Mouse (Mus musculus) CD4-positive helper T cell, adult 2 months (primary cell): ENCODE measurements around the gene Akap4.

Experiments used
- DNase-seq: peaks from one replicate; pipeline ENCODE4 v3.0.0-alpha.2; 2012; ENCODE audit warnings: low read depth, missing footprints, low spot score

Akap4 gene

DNA sequence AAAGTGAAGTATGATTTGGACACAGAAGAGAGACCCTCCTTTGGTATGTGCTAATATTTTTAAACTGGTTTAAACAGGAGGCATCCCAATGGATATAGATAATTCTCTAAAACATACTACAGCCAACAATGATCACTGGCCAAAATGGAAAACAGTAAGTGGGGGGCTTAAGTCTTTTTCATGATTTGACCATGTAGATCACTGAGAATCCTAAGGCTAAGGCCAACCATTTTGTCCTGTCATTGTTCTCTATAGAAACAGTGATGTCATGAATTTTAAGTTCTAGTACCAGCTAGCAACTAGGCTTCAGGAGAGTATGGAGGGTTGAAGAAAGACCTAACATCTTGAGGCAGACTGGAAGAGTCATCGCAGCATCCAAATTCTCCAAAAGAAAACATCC is at the start of gene Akap4:
Akap4 (plus strand) TSS at position 301 of the 400 bp plus-strand sequence.
- no peak for DNase-seq

DNA sequence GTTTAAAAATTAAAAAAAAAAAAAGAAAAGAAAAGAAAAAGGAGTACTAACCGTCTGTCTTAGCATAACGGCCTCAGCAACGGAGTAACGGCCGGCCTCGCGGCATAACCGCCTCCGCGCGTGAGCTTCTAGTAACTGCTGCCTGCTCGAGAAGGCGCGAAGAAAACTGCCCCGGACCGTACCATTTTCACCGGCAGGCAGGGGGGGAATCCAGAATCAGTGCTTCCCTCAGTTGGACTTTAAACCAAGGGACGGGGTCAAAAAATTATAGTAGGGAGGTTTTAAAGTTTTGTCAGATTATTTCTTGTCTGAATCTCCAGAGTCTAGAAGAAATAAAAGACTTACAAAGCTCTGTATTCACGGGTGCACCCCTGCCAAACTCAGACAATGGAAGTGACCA is 25.8 kb upstream of the Akap4 start, which contains the start of gene Ccnb3:
Ccnb3 (minus strand) TSS at position 101 of the 400 bp plus-strand sequence.
- no peak for DNase-seq

DNA sequence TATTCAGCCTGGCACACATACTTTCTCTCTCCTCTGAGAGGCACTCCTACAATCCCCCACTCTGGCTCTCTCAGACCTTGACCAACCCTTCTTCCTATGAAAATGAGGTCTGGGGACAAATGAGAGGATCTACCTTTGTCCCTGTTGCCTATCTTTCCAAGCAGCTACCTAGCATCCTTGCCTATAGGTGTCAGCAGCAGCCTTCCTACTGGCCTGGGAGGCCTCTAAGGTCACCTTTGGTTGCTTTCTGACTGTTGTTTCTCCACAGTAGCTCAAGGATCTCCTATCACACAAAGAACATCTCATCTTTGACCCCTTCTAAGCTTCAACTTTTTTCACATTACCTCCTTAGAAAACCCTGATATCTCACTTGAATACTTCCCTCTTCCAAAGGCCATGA is 10.3 kb upstream of the Akap4 start:
- DNase-seq = no peak

DNA sequence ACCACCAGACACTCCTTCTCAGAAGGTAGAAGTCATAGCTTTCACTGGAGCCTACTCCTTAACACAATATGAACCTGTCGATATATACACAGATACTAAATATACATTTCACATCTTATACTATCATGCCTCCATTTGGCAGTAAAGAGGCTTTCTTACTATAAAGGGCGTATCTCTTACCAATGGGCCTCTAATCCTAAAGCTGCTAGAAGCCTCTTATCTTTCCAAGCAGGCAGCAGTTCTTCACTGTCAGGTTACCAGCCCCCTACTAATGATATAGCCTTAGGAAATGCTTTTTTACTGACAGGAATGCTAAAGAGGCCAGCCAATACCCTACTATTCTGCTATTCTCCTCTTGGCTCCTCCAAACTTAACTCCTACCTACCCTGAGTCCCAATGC is 9.7 kb upstream of the Akap4 start:
- no peak for DNase-seq

DNA sequence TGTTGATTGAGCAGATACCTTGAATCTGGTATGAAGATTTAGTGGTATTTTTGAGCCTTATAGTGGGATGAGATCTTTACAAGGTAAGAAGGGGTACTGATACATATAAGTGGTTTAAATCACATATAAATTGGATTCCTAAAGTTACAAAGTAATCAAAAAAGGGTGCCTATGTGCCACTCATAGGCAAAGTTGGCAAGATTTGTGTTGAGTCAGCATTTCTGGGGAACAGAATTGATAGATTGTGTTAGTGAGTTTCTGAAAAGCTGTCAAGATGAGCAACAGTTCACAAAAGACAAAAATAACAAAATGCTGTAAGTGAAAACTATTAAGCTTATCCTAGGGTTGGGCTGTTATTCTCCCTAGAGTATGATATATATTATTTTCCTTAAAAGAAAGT is 3.2 kb upstream of the Akap4 start:
- no peak for DNase-seq

DNA sequence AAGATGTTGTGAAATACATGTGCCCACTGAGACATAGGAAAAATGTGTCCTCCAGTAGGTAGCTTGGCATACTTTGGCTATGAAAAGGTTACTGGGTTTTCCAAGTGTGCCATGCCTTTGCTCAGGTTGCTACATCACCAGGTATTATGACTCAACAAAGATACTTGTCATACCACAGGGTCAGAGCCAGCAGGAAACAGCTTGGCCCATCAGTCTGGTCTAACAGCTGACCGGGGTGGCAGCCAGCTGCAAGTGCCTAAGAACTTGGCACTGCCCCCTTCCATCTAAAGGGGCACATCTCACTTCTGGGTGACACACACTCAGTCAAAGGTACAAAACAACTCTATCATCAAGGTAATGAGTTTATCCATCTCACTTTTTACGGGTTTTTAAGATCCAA is 683 bp downstream of the Akap4 start:
- DNase-seq = no peak

DNA sequence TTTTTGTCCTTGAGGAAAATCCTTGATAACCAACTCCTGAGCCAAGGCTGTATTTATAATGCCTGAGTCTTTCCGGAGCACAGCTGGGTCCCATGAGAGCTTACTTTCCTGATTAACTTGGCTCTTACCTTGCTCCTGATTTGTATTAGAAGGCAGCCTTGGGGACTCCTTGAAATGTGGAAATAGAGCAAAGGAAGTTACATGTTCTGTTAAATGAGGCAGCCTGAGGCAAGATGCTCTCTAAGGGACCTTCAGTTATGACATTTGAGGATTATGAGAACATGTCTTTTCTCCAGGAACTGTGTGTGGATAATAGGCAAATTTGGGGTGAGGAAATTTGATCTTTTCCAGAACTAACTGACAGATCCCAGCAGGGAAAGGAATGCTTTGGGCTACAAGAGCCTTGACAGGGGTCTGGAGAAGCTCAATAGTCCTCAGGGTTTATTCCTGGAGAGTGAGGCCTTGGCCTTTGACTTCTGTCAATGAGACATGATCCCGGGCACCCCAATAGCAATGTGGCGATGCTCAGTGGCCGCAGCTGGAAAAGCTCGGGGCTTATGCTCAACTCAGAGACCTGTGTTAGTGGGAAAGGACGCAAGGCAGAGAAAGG is 12.6 kb downstream of the Akap4 start:
- no peak for DNase-seq

DNA sequence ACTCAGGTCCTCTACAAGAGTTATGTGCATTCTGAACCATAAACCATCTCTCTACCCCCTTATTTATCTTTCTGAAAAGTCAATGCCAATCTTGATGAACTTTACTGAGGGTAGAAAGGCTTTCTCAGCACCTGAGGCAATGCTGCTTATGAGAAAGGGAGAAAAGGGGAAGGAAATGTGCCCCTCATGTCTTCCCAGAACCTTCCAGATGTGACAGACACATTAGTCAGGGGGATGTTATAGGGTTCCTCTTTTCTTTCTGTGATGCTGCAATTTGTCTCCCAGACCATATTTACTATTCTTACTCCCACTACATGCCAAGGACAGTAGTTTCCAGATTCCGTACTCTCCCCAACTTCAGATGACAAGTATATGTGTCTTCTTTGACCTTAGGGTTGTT is 18.6 kb downstream of the Akap4 start:
- no peak for DNase-seq

DNA sequence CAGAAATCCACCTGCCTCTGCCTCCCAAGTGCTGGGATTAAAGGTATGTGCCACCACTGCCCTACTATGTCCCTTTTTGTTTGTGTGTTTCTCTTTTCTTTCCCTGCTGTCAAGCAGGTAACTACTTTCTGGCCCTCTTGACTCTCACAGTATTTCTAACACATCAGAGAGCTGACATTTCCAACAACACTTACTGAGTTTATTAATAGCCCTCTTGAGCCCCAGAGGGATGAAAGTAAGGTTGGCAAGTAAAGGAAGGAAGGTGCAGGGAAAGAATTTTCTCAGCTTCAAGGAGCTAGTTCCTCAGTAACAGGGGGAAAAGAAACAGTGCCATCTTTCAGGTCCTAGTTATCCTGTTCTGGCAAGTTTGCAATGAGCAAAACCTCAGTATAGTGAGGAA is 23.0 kb downstream of the Akap4 start:
- no peak for DNase-seq

DNA sequence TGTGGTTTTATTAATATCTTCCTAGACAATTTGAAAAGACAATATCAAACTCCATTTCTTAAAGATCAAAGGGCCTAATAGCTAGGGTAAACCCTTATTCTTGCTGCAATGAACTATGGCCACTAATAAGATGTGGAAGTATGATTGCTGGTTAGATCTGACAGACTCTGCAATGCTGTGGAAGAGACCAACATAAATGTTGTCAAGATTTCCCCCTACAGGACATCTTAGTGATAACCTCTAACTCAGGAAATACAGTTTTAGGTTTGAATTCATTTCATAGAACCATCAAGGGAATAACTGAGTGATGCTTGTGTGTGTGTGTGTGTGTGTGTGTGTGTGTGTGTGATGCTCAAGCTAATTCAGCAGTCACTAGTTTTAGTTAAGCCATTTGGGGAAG is 35.0 kb downstream of the Akap4 start:
- DNase-seq = no peak

DNA sequence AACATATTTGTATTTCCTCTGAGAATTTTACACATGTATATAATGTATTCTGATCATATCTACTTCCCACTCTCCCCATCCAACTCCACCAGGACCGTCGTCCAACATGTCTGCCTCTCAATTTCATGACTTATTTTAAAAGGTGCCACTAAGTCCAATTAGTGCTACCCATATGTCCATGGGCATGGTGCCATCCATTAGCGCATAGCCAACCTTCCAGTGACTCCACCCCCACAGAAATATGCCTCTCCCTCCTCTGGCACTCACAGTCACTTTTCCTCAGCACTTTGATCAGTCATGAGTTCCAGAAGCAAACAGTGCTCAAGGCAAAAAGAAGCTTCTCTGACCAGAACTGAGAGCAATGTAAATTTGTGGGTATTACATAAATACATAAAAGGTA is 47.6 kb downstream of the Akap4 start:
- DNase-seq = no peak

DNA sequence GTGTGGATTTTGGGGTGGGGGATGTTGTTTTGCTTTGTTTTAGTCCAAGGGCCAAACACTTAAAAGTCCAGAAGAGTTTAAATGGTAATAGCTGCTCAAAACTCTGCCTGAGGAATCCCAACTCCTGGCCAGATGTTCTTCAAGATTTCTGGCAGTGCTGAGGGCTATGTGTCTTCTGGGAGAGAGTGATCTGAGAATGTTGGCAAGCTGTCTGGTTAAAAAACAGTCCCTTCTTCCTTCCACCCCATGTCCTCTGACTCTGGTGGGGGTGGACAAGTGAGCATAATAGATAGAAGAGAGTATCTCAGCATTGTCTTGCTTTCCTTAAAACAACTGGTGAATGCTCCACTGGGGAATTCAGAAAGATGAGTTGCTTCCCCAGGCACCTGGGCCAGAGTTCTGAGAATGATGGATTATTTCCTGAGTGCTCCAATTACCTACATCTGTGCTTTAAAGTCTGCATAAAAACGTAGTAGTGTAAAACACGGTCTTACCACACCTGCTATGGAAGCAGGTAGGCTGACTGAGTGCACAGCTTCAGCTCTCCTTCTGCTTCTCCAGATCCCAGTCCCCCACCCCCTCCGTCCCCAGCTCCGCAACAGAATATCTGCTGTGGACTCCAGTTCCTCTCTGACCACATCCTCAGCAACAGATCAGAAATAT is 54.4 kb downstream of the Akap4 start:
- DNase-seq = no peak
